Mouse (Mus musculus) forebrain, embryonic 14.5 days (tissue): ENCODE measurements around the gene Fgfr2. TPM values are rescaled to one million over a fixed set of nuclear protein-coding genes. Genes with fewer than 3 reads are reported as not detected.

Experiments
- ATAC-seq: fragments of 200-750 bp; cut with Nextera tagmentation; 2 replicates; pipeline ENCODE4 v1.8.0; 2017; ENCODE audit warnings: mild to moderate bottlenecking, moderate library complexity
- DNase-seq: peaks from one replicate; pipeline ENCODE4 v3.0.0-alpha.2; 2015; ENCODE audit warnings: low spot score
- H3K27ac ChIP-seq: fragments of 300-500 bp; sonication (generic); 2 replicates; pipeline ENCODE4 v1.5.1; 2014; ENCODE audit warnings: low read depth, mild to moderate bottlenecking, control low read depth, low read length, moderate library complexity
- H3K27me3 ChIP-seq: fragments of 300-500 bp; sonication (generic); replicated peaks from 2 replicates; pipeline ENCODE4 v1.6.1; 2014; ENCODE audit warnings: low read length, control low read depth, mixed read lengths; ENCODE audit not compliant: control insufficient read depth, insufficient read depth
- H3K36me3 ChIP-seq: fragments of 300-500 bp; sonication (generic); 2 replicates; pipeline ENCODE4 v1.6.1; 2014; ENCODE audit warnings: low read length, control low read depth; ENCODE audit not compliant: control insufficient read depth, insufficient read depth
- H3K4me1 ChIP-seq: fragments of 300-500 bp; sonication (generic); 2 replicates; pipeline ENCODE4 v1.6.1; 2014; ENCODE audit warnings: antibody characterized with exemption, low read length, control low read depth; ENCODE audit not compliant: control insufficient read depth, insufficient read depth
- H3K4me2 ChIP-seq: fragments of 300-500 bp; sonication (generic); 2 replicates; pipeline ENCODE4 v1.6.1; 2014; ENCODE audit warnings: mild to moderate bottlenecking, control low read depth, low read length
- H3K4me3 ChIP-seq: fragments of 300-500 bp; sonication (generic); 2 replicates; pipeline ENCODE4 v1.5.1; 2014; ENCODE audit warnings: low read depth, low read length, control low read depth
- H3K9ac ChIP-seq: fragments of 300-500 bp; sonication (generic); 2 replicates; pipeline ENCODE4 v1.6.1; 2014; ENCODE audit warnings: mild to moderate bottlenecking, low read length, control low read depth, moderate library complexity
- H3K9me3 ChIP-seq: fragments of 300-500 bp; sonication (generic); replicated peaks from 2 replicates; pipeline ENCODE4 v1.6.1; 2016; ENCODE audit warnings: low read length, control low read depth, mixed read lengths; ENCODE audit not compliant: control insufficient read depth
- WGBS: fragments of 180-500 bp; shearing (Covaris S2); extraction: QIAGEN DNeasy Blood & Tissue Kit; methylation state at CpG from one replicate; pipeline ENCODE4 v1.1.7; 2014; 5-methylcytosine and 5-hydroxymethylcytosine counted together
- polyA plus RNA-seq: library from polyadenylated mRNA; unstranded; fragments of >200 nt; fragmentation: Nextera tagmentation; extraction: Ambion mirVana; gene quantifications from 2 replicates; pipeline ENCODE4 v1.2.1, GENCODE M21; 2014

Gene Fgfr2
- polyA plus RNA-seq, 1 experiment from 2014 or later = 35.9 TPM

DNA sequence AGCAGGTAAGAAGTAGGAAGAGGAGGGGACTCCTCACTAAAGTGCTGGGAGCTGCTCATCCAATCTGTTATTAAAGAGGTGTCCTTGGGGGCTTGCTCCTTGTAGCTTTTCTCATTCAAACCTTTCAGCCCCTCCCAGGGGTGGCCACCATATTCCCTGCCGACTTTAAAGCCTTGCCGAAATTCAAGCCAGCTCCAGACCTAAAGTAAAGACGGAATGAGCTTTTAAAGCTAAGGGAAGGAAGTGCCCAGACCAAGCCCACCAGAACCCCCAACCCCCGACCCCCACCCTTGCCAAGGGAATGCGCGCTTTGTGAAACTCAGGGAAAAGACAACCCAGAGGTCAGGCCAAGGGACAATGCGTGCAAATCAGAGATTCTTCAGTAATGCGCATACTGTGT, 522.2 kb downstream of the Fgfr2 start:
- DNase-seq (no peak), ATAC-seq (no peak)
- no peak overlapping the region for H3K4me3 ChIP-seq
- H3K4me2 ChIP-seq = no peak overlapping the region
- no peak overlapping the region for H3K27ac ChIP-seq
- H3K36me3 ChIP-seq = no peaks in the 10 kb centered on the region
- peaks cover 68% of the 10 kb centered on the region for H3K27me3 ChIP-seq
- 8% methylated on average over 8 of the region's 8 CpGs for WGBS
- no peak overlapping the region for H3K9ac ChIP-seq
- H3K4me1 ChIP-seq = peaks cover 12% of the 10 kb centered on the region; the same call in 1 of the 2 replicates
- no peaks in the 10 kb centered on the region for H3K9me3 ChIP-seq

GRCm38 (mm10) chr7:132600026-132600425, 523.1 kb downstream of the Fgfr2 start:
- no peak for ATAC-seq
- no peaks in the 10 kb centered on the region for H3K36me3 ChIP-seq
- WGBS = 1% methylated on average over 8 of the region's 9 CpGs
- peaks cover 75% of the 10 kb centered on the region for H3K27me3 ChIP-seq
- H3K9ac ChIP-seq = no peak overlapping the region; the same call in 1 of the 2 replicates
- H3K27ac ChIP-seq = no peak overlapping the region
- H3K4me1 ChIP-seq = peaks cover 12% of the 10 kb centered on the region; the same call in 1 of the 2 replicates
- peak overlapping the region; percentile 27 for H3K4me3 ChIP-seq
- peak overlapping the region; percentile 49 for H3K4me2 ChIP-seq
- no peak for DNase-seq
- no peaks in the 10 kb centered on the region for H3K9me3 ChIP-seq

- ATAC-seq (0 out of 2 replicates have a peak, but pooled peaks have one; percentile 18), DNase-seq (peak; percentile 22)
- no peaks in the 10 kb centered on the region for H3K9me3 ChIP-seq
- H3K4me2 ChIP-seq = peak within 1 kb of the TSS; percentile 49
- H3K4me3 ChIP-seq = peak within 1 kb of the TSS; percentile 27
- H3K36me3 ChIP-seq = no peaks in the 10 kb centered on the region
- WGBS = under 1% methylated on average over 51 of the region's 52 CpGs
- no peak within 1 kb of the TSS for H3K27ac ChIP-seq
- H3K9ac ChIP-seq = no peak within 1 kb of the TSS; the same call in none of the 2 replicates
- H3K4me1 ChIP-seq = peaks cover 12% of the 10 kb centered on the region; the same call in 1 of the 2 replicates
- peaks cover 71% of the 10 kb centered on the region for H3K27me3 ChIP-seq
These were observed 523.8 kb downstream of the Fgfr2 start, which contains the start of gene Nkx1-2 for GRCm38 (mm10) chr7:132599071-132599975. Gene Nkx1-2 (minus strand): TSS chr7:132599637.

DNA sequence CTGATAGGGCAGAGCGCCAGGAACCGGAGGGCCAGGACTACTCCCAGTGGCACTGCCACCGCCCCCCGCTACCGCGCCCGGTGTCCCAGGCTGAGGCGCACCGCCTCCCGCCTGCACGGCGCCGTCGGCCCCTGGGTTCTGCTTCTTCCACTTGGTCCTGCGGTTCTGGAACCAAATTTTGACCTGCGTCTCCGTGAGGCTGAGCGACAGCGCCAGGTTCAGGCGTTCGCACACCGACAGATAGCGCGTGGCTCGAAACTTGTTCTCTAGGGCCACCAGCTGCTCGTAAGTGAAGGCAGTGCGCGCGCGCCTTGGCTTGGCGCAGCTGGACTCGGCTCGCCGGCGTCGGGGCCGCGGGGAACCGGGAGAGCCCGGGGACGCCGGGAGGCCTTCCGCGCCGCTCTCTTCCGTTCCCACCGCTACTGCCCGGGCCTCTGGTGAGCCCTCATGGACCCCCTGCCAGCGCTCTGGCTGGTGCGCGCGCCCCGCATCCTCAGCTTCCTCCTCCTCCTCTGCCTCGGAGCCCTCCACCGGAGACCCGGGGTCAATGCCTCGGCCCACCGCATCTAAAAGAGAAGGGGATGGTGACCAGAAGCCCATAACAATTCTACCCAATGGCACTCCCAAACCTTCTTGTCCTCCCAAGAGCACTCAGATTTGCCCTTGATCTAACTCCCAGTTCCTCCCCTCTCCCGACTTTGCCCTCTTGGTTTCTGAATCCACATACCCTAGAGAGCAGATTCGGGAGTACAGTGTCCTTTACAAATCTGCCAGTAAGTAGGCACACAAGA, 525.7 kb downstream of the Fgfr2 start:
- Histone ChIP-seq H3K4me3 (peak overlapping the region; percentile 33), H3K36me3 (no peaks in the 10 kb centered on the region), H3K27me3 (peaks cover 64% of the 10 kb centered on the region), H3K9ac (peak overlapping the region; percentile 26; the same call in 1 of the 2 replicates), H3K4me2 (peak overlapping the region; percentile 66), H3K27ac (no peak overlapping the region), H3K9me3 (no peaks in the 10 kb centered on the region), H3K4me1 (peaks cover 12% of the 10 kb centered on the region; the same call in 1 of the 2 replicates)
- DNase-seq (peak; percentile 57), ATAC-seq (no peak)
- WGBS = under 1% methylated on average over 52 of the region's 60 CpGs

GRCm38 (mm10) chr7:132596557-132597250, 526.4 kb downstream of the Fgfr2 start:
- 4% methylated on average over 26 of the region's 26 CpGs for WGBS
- Histone ChIP-seq H3K36me3 (no peaks in the 10 kb centered on the region), H3K9ac (no peak overlapping the region), H3K4me2 (peak overlapping the region; percentile 66), H3K4me3 (peak overlapping the region; percentile 33), H3K27me3 (peaks cover 64% of the 10 kb centered on the region), H3K27ac (no peak overlapping the region), H3K4me1 (peaks cover 12% of the 10 kb centered on the region; the same call in 1 of the 2 replicates), H3K9me3 (no peaks in the 10 kb centered on the region)
- DNase-seq (no peak), ATAC-seq (no peak)

DNA sequence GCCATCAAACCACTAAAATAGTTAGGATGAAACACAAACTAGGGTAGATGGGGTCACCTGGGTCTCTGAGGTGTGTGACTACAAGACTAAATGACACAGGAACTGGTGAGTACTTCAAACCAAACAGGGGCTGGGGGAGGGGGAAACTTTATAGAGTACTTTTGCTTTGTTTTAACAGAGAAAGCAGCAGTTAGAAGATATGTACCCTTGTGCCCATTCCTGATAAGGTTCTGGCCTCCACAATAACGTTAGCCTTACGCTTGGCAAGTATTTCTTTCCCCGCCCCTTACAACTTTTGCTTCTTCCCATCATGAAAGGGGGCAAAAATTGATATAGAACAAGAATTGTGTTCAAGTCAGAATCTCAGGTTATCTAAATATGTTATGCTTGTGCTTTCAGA, 527.4 kb downstream of the Fgfr2 start:
- ATAC-seq (no peak), DNase-seq (no peak)
- Histone ChIP-seq H3K9ac (no peak overlapping the region), H3K9me3 (no peaks in the 10 kb centered on the region), H3K27me3 (peaks cover 58% of the 10 kb centered on the region), H3K27ac (no peak overlapping the region), H3K4me1 (peaks cover 12% of the 10 kb centered on the region; the same call in 1 of the 2 replicates), H3K4me2 (no peak overlapping the region), H3K36me3 (no peaks in the 10 kb centered on the region), H3K4me3 (no peak overlapping the region)
- 84% methylated on average over 3 of the region's 3 CpGs for WGBS

DNA sequence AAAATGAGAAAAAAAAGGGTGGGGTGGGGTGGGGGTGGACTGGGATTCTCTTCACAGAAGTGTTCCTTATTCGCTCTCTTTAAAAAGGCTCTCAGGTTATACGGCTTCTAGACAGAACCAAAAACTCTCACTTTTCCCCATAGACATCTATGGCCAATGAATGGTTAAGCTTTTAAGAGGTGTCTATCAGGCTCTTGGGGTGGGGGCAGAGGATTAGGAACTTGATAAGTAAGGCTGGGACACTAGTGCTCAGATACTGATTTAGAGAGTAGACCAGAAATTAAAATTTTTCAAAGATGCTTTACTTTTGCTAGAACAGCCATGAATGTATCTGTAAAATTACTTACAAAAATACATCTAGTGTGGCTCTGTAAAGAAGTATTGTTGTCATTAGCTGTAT, 528.8 kb downstream of the Fgfr2 start:
- Histone ChIP-seq H3K9me3 (no peaks in the 10 kb centered on the region), H3K27me3 (peaks cover 43% of the 10 kb centered on the region), H3K9ac (no peak overlapping the region), H3K36me3 (no peaks in the 10 kb centered on the region), H3K27ac (no peak overlapping the region), H3K4me3 (no peak overlapping the region), H3K4me2 (no peak overlapping the region), H3K4me1 (peaks cover 8% of the 10 kb centered on the region; the same call in 1 of the 2 replicates)
- 90% methylated on average over 2 of the region's 2 CpGs for WGBS
- ATAC-seq (no peak), DNase-seq (no peak)

- Histone ChIP-seq H3K4me1 (peaks cover 8% of the 10 kb centered on the region; the same call in 1 of the 2 replicates), H3K4me2 (no peak overlapping the region), H3K27ac (no peak overlapping the region), H3K4me3 (no peak overlapping the region), H3K9ac (no peak overlapping the region), H3K27me3 (peaks cover 38% of the 10 kb centered on the region), H3K9me3 (no peaks in the 10 kb centered on the region), H3K36me3 (no peaks in the 10 kb centered on the region)
- WGBS = 62% methylated on average over 2 of the region's 2 CpGs
- no peak for ATAC-seq
- DNase-seq = no peak
These were observed 529.4 kb downstream of the Fgfr2 start for GRCm38 (mm10) chr7:132593762-132594161.
